Mouse (Mus musculus): ENCODE measurements around the gene Tom1l2. TPM values are rescaled to one million over a fixed set of nuclear protein-coding genes. Genes with fewer than 3 reads are reported as not detected.

Gene Tom1l2
- polyA plus RNA-seq, 1 experiment from 2014 or later = 74.6 TPM

GRCm38 (mm10) chr11:60268563-60268962 is 84.1 kb downstream of the Tom1l2 start:
- Histone ChIP-seq H3K27ac (ENCODE audit: low read length) (no peak overlapping the region), H3K4me1 (ENCODE audit: control insufficient read depth, insufficient read depth, low read length) (peaks cover 15% of the 10 kb centered on the region), H3K36me3 (ENCODE audit: control insufficient read depth, insufficient read depth, low read length) (peaks cover 6% of the 10 kb centered on the region; the same call in 1 of the 2 replicates), H3K4me2 (ENCODE audit: low read length) (no peak overlapping the region), H3K27me3 (ENCODE audit: control insufficient read depth, insufficient read depth, low read depth, low read length) (no peaks in the 10 kb centered on the region), H3K4me3 (ENCODE audit: low read depth, low read length) (no peak overlapping the region), H3K9ac (ENCODE audit: low read depth, low read length) (no peak overlapping the region), H3K9me3 (replicated peaks; ENCODE audit: control insufficient read depth, low read length, poor library complexity, severe bottlenecking) (no peaks in the 10 kb centered on the region)
- 72% methylated on average over 3 of the region's 3 CpGs for WGBS
- no peak for ATAC-seq

DNA sequence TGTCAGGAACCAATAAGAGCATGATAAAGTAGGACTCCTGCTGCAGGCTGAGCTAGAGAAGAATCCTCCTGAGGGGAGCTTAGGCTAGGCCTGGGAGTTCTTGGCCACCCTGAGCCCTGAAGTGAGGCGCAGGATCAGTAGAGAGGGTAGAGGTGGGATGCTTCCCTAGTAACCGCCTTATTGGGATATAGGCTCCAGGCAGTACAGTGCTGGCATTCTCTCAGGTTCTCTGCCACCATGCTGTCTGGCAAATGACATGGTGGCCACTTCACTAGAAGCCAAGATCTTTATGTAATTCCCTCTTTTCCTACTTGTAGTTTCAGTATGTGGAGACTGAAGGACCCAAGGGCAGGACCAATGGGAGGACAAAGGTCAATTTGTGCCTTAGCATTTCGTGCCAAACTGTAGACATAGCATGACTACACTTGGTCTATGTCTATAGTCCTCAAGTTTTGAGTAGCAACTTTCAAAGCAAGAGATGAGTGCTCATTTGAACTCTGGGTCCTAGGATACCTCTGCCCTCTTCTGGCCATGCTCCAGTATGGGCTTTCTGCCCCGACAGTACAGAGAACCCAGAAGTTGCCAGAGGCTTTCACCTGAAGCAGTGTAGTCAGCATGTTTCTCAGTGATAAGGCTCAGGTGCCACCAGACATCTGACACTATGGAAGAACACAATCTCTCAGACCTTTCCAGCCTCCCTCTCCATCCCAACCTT is 87.3 kb downstream of the Tom1l2 start:
- H3K4me1 ChIP-seq (ENCODE audit: control insufficient read depth, insufficient read depth, low read length) = peaks cover 9% of the 10 kb centered on the region
- H3K4me2 ChIP-seq (ENCODE audit: low read length) = no peak overlapping the region
- H3K9ac ChIP-seq (ENCODE audit: low read depth, low read length) = no peak overlapping the region
- WGBS = 84% methylated on average over 4 of the region's 4 CpGs
- no peak overlapping the region for H3K4me3 ChIP-seq (ENCODE audit: low read depth, low read length)
- H3K36me3 ChIP-seq (ENCODE audit: control insufficient read depth, insufficient read depth, low read length) = peaks cover 9% of the 10 kb centered on the region; the same call in 1 of the 2 replicates
- H3K27me3 ChIP-seq (ENCODE audit: control insufficient read depth, insufficient read depth, low read depth, low read length) = no peaks in the 10 kb centered on the region
- H3K9me3 ChIP-seq (replicated peaks; ENCODE audit: control insufficient read depth, low read length, poor library complexity, severe bottlenecking) = no peaks in the 10 kb centered on the region
- ATAC-seq = no peak
- no peak overlapping the region for H3K27ac ChIP-seq (ENCODE audit: low read length)

DNA sequence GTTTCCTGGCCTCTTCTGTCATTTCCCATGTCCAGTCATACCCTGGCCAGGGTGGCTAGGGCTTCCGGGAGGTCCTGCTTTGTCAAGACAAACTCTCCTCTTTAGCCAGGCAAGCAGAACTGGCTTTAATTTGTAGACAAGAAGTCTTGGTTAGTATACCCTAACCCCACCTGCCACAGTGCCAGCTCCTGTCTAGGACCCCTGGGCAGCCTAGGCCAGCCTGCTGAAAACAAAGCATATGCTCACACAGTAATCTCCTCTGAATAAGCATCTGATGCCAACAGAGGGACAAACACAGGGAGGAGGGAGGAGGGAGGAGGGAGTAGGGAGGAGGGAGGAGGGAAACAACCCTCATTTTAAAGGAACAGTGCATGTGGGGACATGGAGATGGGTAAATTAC is 88.1 kb downstream of the Tom1l2 start:
- H3K4me1 ChIP-seq (ENCODE audit: control insufficient read depth, insufficient read depth, low read length) = peaks cover 9% of the 10 kb centered on the region
- no peak overlapping the region for H3K27ac ChIP-seq (ENCODE audit: low read length)
- no peak overlapping the region for H3K4me2 ChIP-seq (ENCODE audit: low read length)
- peaks cover 6% of the 10 kb centered on the region for H3K36me3 ChIP-seq (ENCODE audit: control insufficient read depth, insufficient read depth, low read length)
- H3K9ac ChIP-seq (ENCODE audit: low read depth, low read length) = no peak overlapping the region
- WGBS = 50% methylated on average over 1 of the region's 1 CpGs
- H3K9me3 ChIP-seq (replicated peaks; ENCODE audit: control insufficient read depth, low read length, poor library complexity, severe bottlenecking) = no peaks in the 10 kb centered on the region
- H3K4me3 ChIP-seq (ENCODE audit: low read depth, low read length) = no peak overlapping the region
- ATAC-seq = no peak
- H3K27me3 ChIP-seq (ENCODE audit: control insufficient read depth, insufficient read depth, low read depth, low read length) = no peaks in the 10 kb centered on the region

DNA sequence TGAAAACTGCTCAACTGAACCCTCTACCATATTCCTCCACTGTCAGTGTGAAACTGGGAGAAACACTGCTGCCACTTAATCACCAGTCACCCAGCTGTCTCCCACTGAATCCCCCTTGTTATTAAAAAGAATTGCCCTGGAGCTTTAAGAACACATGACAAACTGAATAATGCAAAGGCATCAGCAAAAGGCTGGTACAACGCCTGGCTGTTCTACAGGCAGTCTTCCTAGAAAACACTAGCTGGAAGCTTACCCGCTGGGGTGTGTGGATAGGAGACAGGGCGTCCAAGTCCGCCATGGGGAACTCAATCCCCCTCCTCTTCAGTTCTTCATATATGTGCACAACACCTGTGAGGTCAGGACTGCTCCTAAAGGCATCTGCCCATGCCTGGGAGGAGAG is 90.3 kb downstream of the Tom1l2 start:
- H3K27me3 ChIP-seq (ENCODE audit: control insufficient read depth, insufficient read depth, low read depth, low read length) = no peaks in the 10 kb centered on the region
- peak overlapping the region; percentile 48 for H3K27ac ChIP-seq (ENCODE audit: low read length)
- no peaks in the 10 kb centered on the region for H3K9me3 ChIP-seq (replicated peaks; ENCODE audit: control insufficient read depth, low read length, poor library complexity, severe bottlenecking)
- H3K9ac ChIP-seq (ENCODE audit: low read depth, low read length) = no peak overlapping the region
- no peak overlapping the region for H3K4me3 ChIP-seq (ENCODE audit: low read depth, low read length)
- H3K4me2 ChIP-seq (ENCODE audit: low read length) = no peak overlapping the region
- WGBS = 82% methylated on average over 4 of the region's 4 CpGs
- no peak; the same call in 1 of the 2 replicates for ATAC-seq
- H3K4me1 ChIP-seq (ENCODE audit: control insufficient read depth, insufficient read depth, low read length) = peaks cover 9% of the 10 kb centered on the region
- peaks cover 4% of the 10 kb centered on the region for H3K36me3 ChIP-seq (ENCODE audit: control insufficient read depth, insufficient read depth, low read length)

DNA sequence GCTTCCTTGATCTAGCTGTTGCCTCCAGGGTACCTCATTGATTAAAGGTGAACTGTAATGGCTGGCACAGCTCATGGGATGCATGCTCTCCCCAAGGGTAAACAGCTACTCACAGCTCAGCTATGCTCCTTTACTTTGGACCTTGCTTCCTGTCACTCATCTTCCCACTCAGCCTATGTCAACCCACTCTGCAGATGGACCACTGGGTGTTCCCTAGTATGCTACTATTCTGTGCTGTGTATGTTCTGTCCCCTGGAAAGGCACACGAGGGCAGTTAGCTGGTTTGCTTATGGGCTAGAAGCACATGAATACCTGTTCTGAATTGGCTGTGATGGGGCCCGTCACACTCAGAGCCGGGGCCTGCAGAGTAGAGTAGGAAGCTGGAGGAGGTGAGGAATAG is 92.0 kb downstream of the Tom1l2 start:
- Histone ChIP-seq H3K9ac (ENCODE audit: low read depth, low read length) (no peak overlapping the region), H3K9me3 (replicated peaks; ENCODE audit: control insufficient read depth, low read length, poor library complexity, severe bottlenecking) (no peaks in the 10 kb centered on the region), H3K4me3 (ENCODE audit: low read depth, low read length) (no peak overlapping the region), H3K4me2 (ENCODE audit: low read length) (no peak overlapping the region), H3K27ac (ENCODE audit: low read length) (no peak overlapping the region), H3K36me3 (ENCODE audit: control insufficient read depth, insufficient read depth, low read length) (peaks cover 4% of the 10 kb centered on the region), H3K4me1 (ENCODE audit: control insufficient read depth, insufficient read depth, low read length) (peaks cover 17% of the 10 kb centered on the region), H3K27me3 (ENCODE audit: control insufficient read depth, insufficient read depth, low read depth, low read length) (no peaks in the 10 kb centered on the region)
- no peak for ATAC-seq
- WGBS = 90% methylated on average over 3 of the region's 3 CpGs

DNA sequence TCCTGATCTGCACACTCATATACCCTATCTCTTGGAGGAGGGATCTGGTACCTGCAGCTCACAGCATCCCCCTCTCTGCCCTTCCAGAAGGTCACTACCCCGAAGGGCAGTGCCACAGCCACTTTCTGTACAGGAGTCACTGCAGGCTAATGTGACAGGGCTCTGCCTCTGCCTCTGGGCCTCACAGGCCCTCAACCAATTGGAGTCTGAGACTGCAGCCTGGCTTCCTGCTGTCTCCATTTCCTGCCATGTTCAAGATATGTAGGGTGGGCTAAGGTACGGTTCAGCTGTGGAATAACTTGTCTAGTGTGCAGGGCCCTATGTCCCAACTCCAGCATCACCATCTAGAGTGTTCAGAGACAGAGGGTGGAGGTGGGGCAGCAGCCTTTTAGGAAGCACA is 95.0 kb downstream of the Tom1l2 start:
- Histone ChIP-seq H3K9me3 (replicated peaks; ENCODE audit: control insufficient read depth, low read length, poor library complexity, severe bottlenecking) (no peaks in the 10 kb centered on the region), H3K4me1 (ENCODE audit: control insufficient read depth, insufficient read depth, low read length) (peaks cover 8% of the 10 kb centered on the region; the same call in 1 of the 2 replicates), H3K36me3 (ENCODE audit: control insufficient read depth, insufficient read depth, low read length) (peaks cover 4% of the 10 kb centered on the region), H3K27ac (ENCODE audit: low read length) (no peak overlapping the region), H3K27me3 (ENCODE audit: control insufficient read depth, insufficient read depth, low read depth, low read length) (no peaks in the 10 kb centered on the region), H3K4me2 (ENCODE audit: low read length) (no peak overlapping the region), H3K9ac (ENCODE audit: low read depth, low read length) (no peak overlapping the region), H3K4me3 (ENCODE audit: low read depth, low read length) (no peak overlapping the region)
- WGBS = 78% methylated on average over 2 of the region's 2 CpGs
- ATAC-seq = no peak

DNA sequence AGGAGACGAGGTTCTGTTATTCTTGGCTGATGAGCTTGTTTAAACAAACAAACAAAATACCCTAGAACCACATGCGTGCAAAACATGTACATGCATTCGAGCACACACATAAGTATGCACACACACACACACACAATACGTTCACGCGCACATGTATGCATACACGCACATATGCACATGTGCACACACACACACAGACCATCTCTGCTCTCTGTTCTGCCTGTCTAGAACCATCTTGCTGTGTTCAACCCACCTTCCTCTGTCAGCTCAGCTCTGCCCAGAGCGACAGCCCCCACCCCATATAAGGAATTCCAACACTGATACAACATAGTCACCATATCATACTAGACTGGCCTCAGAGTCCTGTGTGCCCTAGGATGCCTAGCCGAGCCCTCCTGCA is 96.0 kb downstream of the Tom1l2 start:
- ATAC-seq = no peak
- H3K4me1 ChIP-seq (ENCODE audit: control insufficient read depth, insufficient read depth, low read length) = peaks cover 8% of the 10 kb centered on the region; the same call in 1 of the 2 replicates
- no peak overlapping the region for H3K4me3 ChIP-seq (ENCODE audit: low read depth, low read length)
- H3K27ac ChIP-seq (ENCODE audit: low read length) = peak overlapping the region; percentile 6; the same call in 1 of the 2 replicates
- H3K36me3 ChIP-seq (ENCODE audit: control insufficient read depth, insufficient read depth, low read length) = peaks cover 4% of the 10 kb centered on the region
- no peak overlapping the region for H3K9ac ChIP-seq (ENCODE audit: low read depth, low read length)
- H3K27me3 ChIP-seq (ENCODE audit: control insufficient read depth, insufficient read depth, low read depth, low read length) = no peaks in the 10 kb centered on the region
- H3K9me3 ChIP-seq (replicated peaks; ENCODE audit: control insufficient read depth, low read length, poor library complexity, severe bottlenecking) = no peaks in the 10 kb centered on the region
- 86% methylated on average over 9 of the region's 9 CpGs for WGBS
- no peak overlapping the region for H3K4me2 ChIP-seq (ENCODE audit: low read length)

GRCm38 (mm10) chr11:60256176-60256681 is 96.5 kb downstream of the Tom1l2 start:
- Histone ChIP-seq H3K9ac (ENCODE audit: low read depth, low read length) (no peak overlapping the region), H3K9me3 (replicated peaks; ENCODE audit: control insufficient read depth, low read length, poor library complexity, severe bottlenecking) (no peaks in the 10 kb centered on the region), H3K4me1 (ENCODE audit: control insufficient read depth, insufficient read depth, low read length) (peaks cover 8% of the 10 kb centered on the region; the same call in 1 of the 2 replicates), H3K27ac (ENCODE audit: low read length) (0 out of 2 replicates have a peak overlapping the region, but pooled peaks have one; percentile 14), H3K4me3 (ENCODE audit: low read depth, low read length) (no peak overlapping the region), H3K4me2 (ENCODE audit: low read length) (no peak overlapping the region), H3K27me3 (ENCODE audit: control insufficient read depth, insufficient read depth, low read depth, low read length) (no peaks in the 10 kb centered on the region), H3K36me3 (ENCODE audit: control insufficient read depth, insufficient read depth, low read length) (peaks cover 4% of the 10 kb centered on the region)
- WGBS = 70% methylated on average over 6 of the region's 6 CpGs
- ATAC-seq = no peak

DNA sequence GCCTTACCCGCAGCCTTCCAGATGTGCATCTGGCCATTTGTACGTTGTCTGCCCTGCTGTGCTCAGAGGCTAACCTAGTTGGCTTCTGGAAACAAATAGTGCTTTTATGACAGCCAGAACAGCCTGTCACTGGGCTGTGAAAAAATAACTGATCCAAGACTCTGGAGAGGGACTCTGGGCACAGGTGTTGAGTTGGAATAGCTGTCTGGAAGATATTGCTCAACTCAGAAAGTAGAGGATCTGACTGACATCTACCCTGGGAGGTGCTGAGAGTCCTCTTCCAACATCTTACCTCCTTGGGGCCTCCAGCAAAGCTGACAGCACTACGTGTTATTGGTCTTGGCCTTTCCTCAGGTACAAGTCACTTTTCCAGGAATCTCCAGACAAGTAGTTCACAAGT is 97.1 kb downstream of the Tom1l2 start:
- Histone ChIP-seq H3K4me1 (ENCODE audit: control insufficient read depth, insufficient read depth, low read length) (peaks cover 8% of the 10 kb centered on the region; the same call in 1 of the 2 replicates), H3K4me2 (ENCODE audit: low read length) (no peak overlapping the region), H3K9ac (ENCODE audit: low read depth, low read length) (no peak overlapping the region), H3K9me3 (replicated peaks; ENCODE audit: control insufficient read depth, low read length, poor library complexity, severe bottlenecking) (no peaks in the 10 kb centered on the region), H3K4me3 (ENCODE audit: low read depth, low read length) (no peak overlapping the region), H3K27ac (ENCODE audit: low read length) (0 out of 2 replicates have a peak overlapping the region, but pooled peaks have one; percentile 14), H3K36me3 (ENCODE audit: control insufficient read depth, insufficient read depth, low read length) (peaks cover under 1% of the 10 kb centered on the region), H3K27me3 (ENCODE audit: control insufficient read depth, insufficient read depth, low read depth, low read length) (no peaks in the 10 kb centered on the region)
- ATAC-seq = no peak
- WGBS = 74% methylated on average over 3 of the region's 3 CpGs

All from midbrain, embryonic 16.5 days (tissue).